ENCODE assay signal across 8 mouse cellular contexts in genomic region chr5:92239333-92240232, GRCm38 (mm10). TPM values are rescaled to one million over a fixed set of nuclear protein-coding genes. Genes with fewer than 3 reads are reported as not detected.
A peak's percentile ranks its signal among the peaks of the same experiment; 100 is the strongest.
DNase-seq lines count a peak whose midpoint lies in the region; ATAC-seq lines count a peak whose summit lies in the region.
"Had no signal": no experiment of that assay in that cellular context is flagged by ENCODE, and none has a peak within 500 bp of the region (broad histone marks: within the 10 kb centered on the region; RNA-seq: fewer than 3 reads in every experiment).

No protein-coding gene starts in this region.

- H3K4me1 ChIP-seq in hindbrain, embryonic 15.5 days (replicated peaks): no peaks in the 10 kb centered on the region

- ATAC-seq in hindbrain, embryonic 15.5 days (ENCODE audit: low FRiP score, low read depth): peak; percentile 86

- DNase-seq in R1 (ENCODE audit: low read depth, low spot score): peak; percentile 88
- DNase-seq in cerebellum, adult 9-10 months: peak; percentile 72
- peak; percentile 60 to 90 for DNase-seq in frontal cortex, adult 2 months (ENCODE audit: extremely low spot score in 1 of 2, low spot score in 1 of 2)
- peak; percentile 70 to 79 for DNase-seq in layer of hippocampus, postnatal 14 days (ENCODE audit: low spot score in 2 of 2)
- peak; percentile 83 for DNase-seq in lung, postnatal 10 days
- DNase-seq in right cerebral cortex, adult 2 months (ENCODE audit: low spot score in 2 of 2): peak; percentile 88 to 91

- H3K9me3 ChIP-seq in hindbrain, embryonic 15.5 days: no peaks in the 10 kb centered on the region

- no peak overlapping the region for H3K4me3 ChIP-seq in hindbrain, embryonic 15.5 days

- no peaks in the 10 kb centered on the region for H3K27me3 ChIP-seq in hindbrain, embryonic 15.5 days

- no peak overlapping the region for H3K9ac ChIP-seq in hindbrain, embryonic 15.5 days

- no peak overlapping the region for H3K27ac ChIP-seq in hindbrain, embryonic 15.5 days (replicated peaks)
- H3K27ac ChIP-seq: macrophage had no signal

- no peaks in the 10 kb centered on the region for H3K36me3 ChIP-seq in hindbrain, embryonic 15.5 days

- WGBS in hindbrain, embryonic 15.5 days: 41% methylated on average over 29 of the region's 29 CpGs

- H3K4me2 ChIP-seq in hindbrain, embryonic 15.5 days: peak overlapping the region; percentile 21

RNA-seq across cellular contexts. Expression of gene Ppef2, which starts 16.5 kb away (rescaled TPM):
- 1.8 and 2.0 TPM in 2 replicates for polyA plus RNA-seq in frontal cortex, adult 2 months (2012; rRNA removed)
- polyA plus RNA-seq in hindbrain, embryonic 15.5 days (2015; fragmentation: Nextera tagmentation; extraction: Ambion mirVana): 0.38 and 0.52 TPM in 2 replicates
- total RNA-seq in layer of hippocampus, postnatal 14 days (2021): under 1 TPM; 0.39 to 0.55 TPM
- polyA plus RNA-seq: macrophage had no signal

RNA-seq across cellular contexts. Expression of gene U90926, which starts 24.4 kb away (rescaled TPM):
- not detected in 2 replicates for polyA plus RNA-seq in frontal cortex, adult 2 months (2012; rRNA removed)
- polyA plus RNA-seq in hindbrain, embryonic 15.5 days (2015; fragmentation: Nextera tagmentation; extraction: Ambion mirVana): not detected in 2 replicates
- not detected for total RNA-seq in layer of hippocampus, postnatal 14 days (2021)
- polyA plus RNA-seq: macrophage had no signal

RNA-seq across cellular contexts. Expression of gene Naaa, which starts 38.4 kb away (rescaled TPM):
- 39.1 and 41.2 TPM in 2 replicates for polyA plus RNA-seq in frontal cortex, adult 2 months (2012; rRNA removed)
- polyA plus RNA-seq in hindbrain, embryonic 15.5 days (2015; fragmentation: Nextera tagmentation; extraction: Ambion mirVana): 21.9 and 24.1 TPM in 2 replicates
- total RNA-seq in layer of hippocampus, postnatal 14 days (2021): 10 to 100 TPM; 35.4 to 36.8 TPM
